33 mouse cellular contexts compared by ENCODE assay signal in genomic region chr3:108995379-108995778, GRCm38 (mm10). TPM values are rescaled to one million over a fixed set of nuclear protein-coding genes. Genes with fewer than 3 reads are reported as not detected.
A peak's percentile ranks its signal among the peaks of the same experiment; 100 is the strongest.
DNase-seq lines count a peak whose midpoint lies in the region; ATAC-seq and TF ChIP-seq lines count a peak whose summit lies in the region.
"Had no signal": no experiment of that assay in that cellular context is flagged by ENCODE, and none has a peak within 500 bp of the region (broad histone marks: within the 10 kb centered on the region; RNA-seq: fewer than 3 reads in every experiment).

No protein-coding gene starts in this region.

- WGBS in olfactory bulb, adult 2 months = 36% methylated on average over 2 of the region's 2 CpGs

- peaks cover 71% of the 10 kb centered on the region for H3K4me1 ChIP-seq in megakaryocyte, embryonic 14.5 days
- H3K4me1 ChIP-seq in olfactory bulb, adult 2 months (ENCODE audit: control insufficient read depth, insufficient read depth, low read length) = peaks cover 10% of the 10 kb centered on the region
- H3K4me1 ChIP-seq: embryonic facial prominence, embryonic 10.5 days; embryonic facial prominence, embryonic 13.5 days; forebrain, embryonic 12.5 days; forebrain, embryonic 15.5 days; heart, embryonic 15.5 days; hindbrain, embryonic 10.5 days; hindbrain, embryonic 13.5 days; intestine, embryonic 15.5 days had no signal

- H3K9me3 ChIP-seq in megakaryocyte, embryonic 14.5 days = no peaks in the 10 kb centered on the region
- H3K9me3 ChIP-seq: embryonic facial prominence, embryonic 10.5 days; embryonic facial prominence, embryonic 13.5 days; forebrain, embryonic 12.5 days; forebrain, embryonic 15.5 days; heart, embryonic 12.5 days; heart, embryonic 15.5 days; hindbrain, embryonic 10.5 days; hindbrain, embryonic 13.5 days; intestine, embryonic 15.5 days had no signal

- H3K27me3 ChIP-seq in megakaryocyte, embryonic 14.5 days (replicated peaks) = no peaks in the 10 kb centered on the region
- H3K27me3 ChIP-seq: embryonic facial prominence, embryonic 13.5 days; forebrain, embryonic 12.5 days; forebrain, embryonic 15.5 days; heart, embryonic 12.5 days; heart, embryonic 15.5 days; hindbrain, embryonic 13.5 days; intestine, embryonic 15.5 days had no signal

- H3K4me3 ChIP-seq in megakaryocyte, embryonic 14.5 days (replicated peaks) = peak overlapping the region; percentile 69
- H3K4me3 ChIP-seq in olfactory bulb, adult 2 months (ENCODE audit: insufficient read depth, low read depth, low read length) = no peak overlapping the region
- H3K4me3 ChIP-seq: embryonic facial prominence, embryonic 10.5 days; embryonic facial prominence, embryonic 13.5 days; erythroblast, embryonic 14.5 days; forebrain, embryonic 12.5 days; forebrain, embryonic 15.5 days; heart, embryonic 12.5 days; heart, embryonic 15.5 days; hindbrain, embryonic 10.5 days; hindbrain, embryonic 13.5 days; intestine, embryonic 15.5 days had no signal

- no peak for TF ChIP-seq POLR2A in olfactory bulb, adult 2 months (IDR thresholded peaks at IDR 0.05; ENCODE audit: insufficient read depth, low read depth, low read length)

- peaks cover 43% of the 10 kb centered on the region for H3K36me3 ChIP-seq in megakaryocyte, embryonic 14.5 days (replicated peaks; ENCODE audit: low read length)
- H3K36me3 ChIP-seq: heart, embryonic 15.5 days had no signal

- no peak for ATAC-seq in megakaryocyte, adult 5-6 weeks (ENCODE audit: poor library complexity, severe bottlenecking)
- ATAC-seq: CD4-positive, CD25-positive, alpha-beta regulatory T cell, adult 4 months; forebrain, embryonic 15.5 days; hindbrain, embryonic 16.5 days; intestine, embryonic 15.5 days had no signal

- peak; percentile 63 for DNase-seq in MEL-GATA-1-ER (ENCODE audit: extremely low read depth, low read depth)
- no peak for DNase-seq in right cerebral cortex, adult 2 months (ENCODE audit: low spot score in 2 of 2)
- DNase-seq in cerebellum, adult 8-10 months = no peak
- DNase-seq: adrenal gland, postnatal 10 days; adrenal gland, postnatal 36 days; cerebellum, adult 11 months; cerebellum, adult 2 months; cerebellum, postnatal 10 days; cerebellum, postnatal 36 days; embryo, embryonic 11 days; gastrocnemius, postnatal 25 days; heart, adult 18-20 months; heart, postnatal 10 days; heart, postnatal 36 days had no signal

- no peak for TF ChIP-seq CTCF in olfactory bulb, adult 2 months (IDR thresholded peaks at IDR 0.05; ENCODE audit: insufficient read depth, low read depth, low read length)

- 0 out of 2 replicates have a peak overlapping the region, but pooled peaks have one; percentile 4 for H3K27ac ChIP-seq in olfactory bulb, adult 2 months (ENCODE audit: insufficient read depth, low read depth, low read length)
- H3K27ac ChIP-seq: embryonic facial prominence, embryonic 10.5 days; embryonic facial prominence, embryonic 13.5 days; forebrain, embryonic 12.5 days; forebrain, embryonic 15.5 days; heart, embryonic 15.5 days; hindbrain, embryonic 10.5 days; hindbrain, embryonic 13.5 days; intestine, embryonic 15.5 days had no signal

RNA-seq across cellular contexts. Expression of gene Fam102b, which starts 32.0 kb away (rescaled TPM):
- polyA plus RNA-seq in megakaryocyte, embryonic 14.5 days (2012; ENCODE audit: insufficient read depth, low replicate concordance) = 0.28 and 0.58 TPM in 2 replicates
- 30.7 and 33.5 TPM in 2 replicates for total RNA-seq in megakaryocyte, adult 5-6 weeks (2015)
- total RNA-seq in megakaryocyte, adult 5-6 weeks (2017) = 41.3 and 42.0 TPM in 2 replicates
- polyA plus RNA-seq in olfactory bulb, adult 2 months (2012; ENCODE audit: insufficient read depth, insufficient read length, low replicate concordance, missing spikeins) = not detected in 2 replicates
- polyA plus RNA-seq: erythroblast, embryonic 14.5 days had no signal

RNA-seq across cellular contexts. Expression of gene Gm9857, which starts 55.1 kb away (rescaled TPM):
- 8.5 TPM in 1 of 2 replicates, not detected in the other for polyA plus RNA-seq in megakaryocyte, embryonic 14.5 days (2012; ENCODE audit: insufficient read depth, low replicate concordance)
- not detected in 2 replicates for total RNA-seq in megakaryocyte, adult 5-6 weeks (2015)
- not detected in 2 replicates for total RNA-seq in megakaryocyte, adult 5-6 weeks (2017)
- polyA plus RNA-seq in olfactory bulb, adult 2 months (2012; ENCODE audit: insufficient read depth, insufficient read length, low replicate concordance, missing spikeins) = not detected in 2 replicates
- total RNA-seq: adrenal gland, adult 18-20 months; adrenal gland, postnatal 10 days; adrenal gland, postnatal 36 days; gastrocnemius, adult 8-10 months; gastrocnemius, postnatal 25 days; heart, adult 18-20 months; heart, postnatal 10 days; heart, postnatal 36 days had no signal
- polyA plus RNA-seq: C2C12; CD4-positive, CD25-positive, alpha-beta regulatory T cell, adult 4 months; cortical plate, adult 2 months; embryonic facial prominence, embryonic 10.5 days; embryonic facial prominence, embryonic 13.5 days; erythroblast, embryonic 14.5 days; forebrain, embryonic 12.5 days; heart, embryonic 12.5 days; heart, embryonic 15.5 days; hindbrain, embryonic 10.5 days; hindbrain, embryonic 13.5 days; hindbrain, embryonic 16.5 days; intestine, embryonic 15.5 days had no signal

RNA-seq across cellular contexts. Expression of gene Henmt1, which starts 55.7 kb away (rescaled TPM):
- polyA plus RNA-seq in megakaryocyte, embryonic 14.5 days (2012; ENCODE audit: insufficient read depth, low replicate concordance) = not detected in 2 replicates
- total RNA-seq in megakaryocyte, adult 5-6 weeks (2015) = 0.11 TPM in 1 of 2 replicates, not detected in the other
- total RNA-seq in megakaryocyte, adult 5-6 weeks (2017) = 0.45 TPM in 1 of 2 replicates, not detected in the other
- not detected in 2 replicates for polyA plus RNA-seq in olfactory bulb, adult 2 months (2012; ENCODE audit: insufficient read depth, insufficient read length, low replicate concordance, missing spikeins)
- total RNA-seq: adrenal gland, adult 18-20 months; adrenal gland, postnatal 10 days; adrenal gland, postnatal 36 days; gastrocnemius, adult 8-10 months; gastrocnemius, postnatal 25 days; heart, adult 18-20 months; heart, postnatal 10 days; heart, postnatal 36 days had no signal
- polyA plus RNA-seq: erythroblast, embryonic 14.5 days; heart, embryonic 15.5 days had no signal
